Mouse (Mus musculus) myocyte (in vitro differentiated cells): ENCODE measurements around the gene Fars2.

Experiments used
- CEBPB ChIP-seq: IDR thresholded peaks from 2 replicates; pipeline ENCODE4 v1.6.1; 2011; ENCODE audit warnings: mild to moderate bottlenecking, moderate library complexity; ENCODE audit not compliant: poor library complexity, insufficient read depth, severe bottlenecking
- E2F4 ChIP-seq: IDR thresholded peaks from one replicate; pipeline ENCODE4 v1.6.1; 2011; ENCODE audit warnings: mild to moderate bottlenecking, control low read depth, moderate library complexity; ENCODE audit not compliant: insufficient read depth
- MAX ChIP-seq: IDR thresholded peaks from one replicate; pipeline ENCODE4 v1.6.1; 2011; ENCODE audit warnings: low read depth, mild to moderate bottlenecking, control low read depth
- MYOD1 ChIP-seq, 3 experiments: IDR thresholded peaks; one replicate each; pipeline ENCODE4 v1.6.1; 2011; ENCODE audit warnings: control low read depth in 2 of 3, low read depth in 2 of 3, mild to moderate bottlenecking in 2 of 3, moderate library complexity in 1 of 3; ENCODE audit not compliant: insufficient read length in 2 of 3, control insufficient read depth in 1 of 3
- MYOG ChIP-seq, 3 experiments: IDR thresholded peaks; one replicate each; pipeline ENCODE4 v1.6.1; 2011; ENCODE audit warnings: control low read depth in 2 of 3, low read depth in 2 of 3, mild to moderate bottlenecking in 2 of 3; ENCODE audit not compliant: insufficient read length in 2 of 3, control insufficient read depth in 1 of 3, insufficient read depth in 1 of 3
- POLR2A ChIP-seq: IDR thresholded peaks from one replicate; pipeline ENCODE4 v1.6.1; 2011; ENCODE audit warnings: low read depth, mild to moderate bottlenecking, control low read depth, moderate library complexity; ENCODE audit not compliant: insufficient read length
- SRF ChIP-seq: IDR thresholded peaks from one replicate; pipeline ENCODE4 v1.6.1; 2011; ENCODE audit warnings: low read depth; ENCODE audit not compliant: control insufficient read depth, insufficient read length
- TCF12 ChIP-seq: IDR thresholded peaks from one replicate; pipeline ENCODE4 v1.6.1; 2011; ENCODE audit warnings: mild to moderate bottlenecking, control low read depth; ENCODE audit not compliant: poor library complexity, insufficient read depth, severe bottlenecking
- TCF3 ChIP-seq: IDR thresholded peaks from one replicate; pipeline ENCODE4 v1.6.1; 2011; ENCODE audit warnings: low read depth, control low read depth; ENCODE audit not compliant: insufficient read length
- USF1 ChIP-seq: IDR thresholded peaks from one replicate; pipeline ENCODE4 v1.6.1; 2011; ENCODE audit warnings: low read depth, mild to moderate bottlenecking, control low read depth, moderate library complexity

GRCm38 (mm10) chr13:36149175-36149939 lies 32.1 kb downstream of the Fars2 start:
- TF ChIP-seq POLR2A (no peak), MAX (no peak), USF1 (no peak), CEBPB (no peak), E2F4 (no peak), MYOG (IDR thresholded peaks at IDR 0.05; ENCODE audit: control insufficient read depth in 1 of 3, insufficient read depth in 1 of 3, insufficient read length in 2 of 3, low read depth in 2 of 3) (no peak), TCF3 (no peak), TCF12 (no peak), SRF (no peak), MYOD1 (IDR thresholded peaks at IDR 0.05; ENCODE audit: control insufficient read depth in 1 of 3, insufficient read length in 2 of 3, low read depth in 2 of 3) (no peak)
